Mouse (Mus musculus) lung, postnatal 10 days (tissue): ENCODE data around the gene Eipr1.

Source experiments
- DNase-seq: peaks from one replicate; pipeline ENCODE4 v3.0.0; 2021

The Eipr1 gene

GRCm38 (mm10) chr12:28775627-28776026, 24.0 kb downstream of the Eipr1 start:
- no peak for DNase-seq

- no peak for DNase-seq
These were observed 28.6 kb downstream of the Eipr1 start for GRCm38 (mm10) chr12:28780180-28780579.

- DNase-seq, result no peak
These were observed 31.0 kb downstream of the Eipr1 start for GRCm38 (mm10) chr12:28782637-28783036.

- peak; percentile 24 for DNase-seq
These were observed 32.8 kb downstream of the Eipr1 start for GRCm38 (mm10) chr12:28784355-28784754.

- no peak for DNase-seq
These were observed 33.3 kb downstream of the Eipr1 start for GRCm38 (mm10) chr12:28784864-28785263.

GRCm38 (mm10) chr12:28785299-28785698, 33.7 kb downstream of the Eipr1 start:
- no peak for DNase-seq

- DNase-seq, result no peak
These were observed 34.7 kb downstream of the Eipr1 start for GRCm38 (mm10) chr12:28786310-28786709.

- DNase-seq, result no peak
These were observed 41.0 kb downstream of the Eipr1 start for GRCm38 (mm10) chr12:28792613-28793012.

GRCm38 (mm10) chr12:28793715-28794114, 42.1 kb downstream of the Eipr1 start:
- DNase-seq, result no peak

- no peak for DNase-seq
These were observed 43.4 kb downstream of the Eipr1 start for GRCm38 (mm10) chr12:28795041-28795440.

GRCm38 (mm10) chr12:28796881-28797420, 45.3 kb downstream of the Eipr1 start:
- no peak for DNase-seq

- no peak for DNase-seq
These were observed 48.3 kb downstream of the Eipr1 start for GRCm38 (mm10) chr12:28799798-28800411.

- no peak for DNase-seq
These were observed 48.8 kb downstream of the Eipr1 start for GRCm38 (mm10) chr12:28800423-28800822.

GRCm38 (mm10) chr12:28800891-28801290, 49.3 kb downstream of the Eipr1 start:
- DNase-seq, result no peak

- no peak for DNase-seq
These were observed 50.1 kb downstream of the Eipr1 start for GRCm38 (mm10) chr12:28801731-28802130.

GRCm38 (mm10) chr12:28803043-28803442, 51.4 kb downstream of the Eipr1 start:
- DNase-seq, result no peak

GRCm38 (mm10) chr12:28804558-28805481, 53.2 kb downstream of the Eipr1 start:
- peak; percentile 14 for DNase-seq

- DNase-seq, result no peak
These were observed 57.3 kb downstream of the Eipr1 start for GRCm38 (mm10) chr12:28808786-28809375.

- no peak for DNase-seq
These were observed 58.2 kb downstream of the Eipr1 start for GRCm38 (mm10) chr12:28809756-28810337.

- no peak for DNase-seq
These were observed 65.3 kb downstream of the Eipr1 start for GRCm38 (mm10) chr12:28816681-28817426.

GRCm38 (mm10) chr12:28817427-28817752, 65.8 kb downstream of the Eipr1 start:
- DNase-seq, result peak; percentile 46

- no peak for DNase-seq
These were observed 66.3 kb downstream of the Eipr1 start for GRCm38 (mm10) chr12:28817891-28818290.

GRCm38 (mm10) chr12:28823518-28823917, 71.9 kb downstream of the Eipr1 start:
- DNase-seq, result no peak
